Mouse (Mus musculus) CH12F3 (cell line): ENCODE measurements around the gene Srgap3.
"Not testable (repeated sequence)": the region's sequence is repeated elsewhere in the genome, so short reads cannot be mapped to it uniquely, and the experiment has no call there.

Experiments
- in situ Hi-C: fragments of 300-500 bp; cut with MboI; formaldehyde crosslinking; loops from 2 replicates; pipeline ENCODE4 v1.14.3; 2020; ENCODE audit warnings: low sequenced_read_pairs

Gene Srgap3

DNA sequence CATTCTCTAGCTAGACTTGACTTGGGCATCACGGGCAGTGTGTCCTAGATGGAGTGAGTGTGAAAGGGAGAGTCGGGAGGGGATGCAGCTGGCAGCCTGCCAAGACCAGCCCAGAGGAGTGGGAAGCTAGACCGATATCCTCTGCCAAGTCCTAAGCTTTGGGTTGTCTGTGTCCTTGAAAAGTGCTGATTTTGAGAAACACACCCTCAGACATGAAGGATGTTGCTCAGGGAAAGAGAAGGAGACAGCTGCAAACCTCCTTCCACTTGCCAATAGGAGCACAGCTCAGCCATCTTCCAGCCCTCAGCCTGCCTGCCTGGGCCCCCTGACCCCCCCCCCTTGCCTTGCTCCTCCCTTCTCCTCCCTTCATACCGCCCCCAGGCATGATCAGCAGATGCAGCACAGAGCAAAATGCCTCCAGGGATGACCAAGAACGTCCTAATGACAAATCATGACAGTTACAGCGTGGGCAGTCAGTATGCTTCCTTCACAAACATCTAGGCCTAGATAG lies 82.0 kb downstream of the Srgap3 start:
- in situ Hi-C loops = no loop called here

DNA sequence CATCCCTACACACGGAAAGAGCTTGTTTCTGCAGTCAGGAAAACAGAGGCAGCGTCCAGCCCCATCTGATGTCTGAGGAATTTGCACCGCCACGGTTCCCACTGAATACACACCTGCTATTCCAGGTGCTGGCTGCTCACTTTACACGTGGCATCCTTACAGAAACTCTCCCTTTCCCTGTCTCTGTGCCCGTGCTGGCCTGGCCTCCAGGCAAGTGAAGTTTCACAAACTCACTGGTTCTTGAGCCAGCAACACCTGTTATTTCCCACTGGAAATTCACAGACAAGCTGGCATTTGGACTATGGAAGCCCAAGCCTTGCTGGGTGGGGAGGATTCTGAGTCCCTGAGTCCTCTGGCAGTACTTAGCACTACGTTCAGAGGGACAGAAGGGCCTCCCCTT lies 84.6 kb downstream of the Srgap3 start:
- in situ Hi-C loops = no loop called here

DNA sequence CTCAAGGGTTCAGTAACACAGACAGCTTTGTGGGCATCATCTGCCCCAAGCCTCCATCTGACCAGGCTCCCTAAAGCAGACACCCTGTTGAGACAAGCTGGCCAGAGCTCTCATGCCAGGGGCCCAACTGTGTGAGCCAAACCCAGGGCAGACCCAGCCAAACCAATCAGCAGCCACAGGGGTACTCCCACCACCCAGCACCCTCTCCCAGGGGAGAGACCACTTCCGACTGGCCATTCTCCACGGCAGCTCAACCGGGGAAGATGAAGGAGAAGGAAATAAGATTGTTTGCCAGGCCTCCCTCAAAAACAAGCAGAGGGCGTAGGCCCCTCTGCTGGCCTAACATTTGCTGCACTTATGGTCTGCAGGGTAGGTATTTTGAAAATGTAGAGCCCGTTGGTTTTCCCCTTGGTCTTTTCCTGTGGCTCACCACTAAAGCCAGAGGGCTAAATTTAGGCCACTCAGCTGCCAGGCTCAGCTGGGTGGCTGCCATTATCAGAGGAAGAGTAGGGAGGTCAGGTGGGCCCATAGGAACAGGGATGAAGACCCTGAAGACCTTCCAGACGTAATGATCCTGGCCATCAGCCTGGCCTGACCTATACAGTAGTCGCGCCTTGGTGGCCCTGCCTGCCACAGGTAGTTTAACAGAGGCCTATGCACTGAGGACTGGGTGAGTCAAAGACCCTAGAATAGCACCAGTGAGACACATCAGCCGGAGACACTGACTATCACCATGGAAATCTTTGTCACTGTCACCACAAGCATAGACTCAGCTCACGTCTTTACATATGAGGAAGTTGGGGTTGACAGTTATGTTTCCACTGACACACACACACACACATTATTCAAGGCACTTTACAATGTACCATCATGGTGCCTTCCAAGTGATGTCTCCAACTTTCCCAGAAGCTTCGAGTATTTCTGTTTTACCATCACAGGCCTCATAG lies 85.4 kb downstream of the Srgap3 start:
- in situ Hi-C loops = no loop called here

DNA sequence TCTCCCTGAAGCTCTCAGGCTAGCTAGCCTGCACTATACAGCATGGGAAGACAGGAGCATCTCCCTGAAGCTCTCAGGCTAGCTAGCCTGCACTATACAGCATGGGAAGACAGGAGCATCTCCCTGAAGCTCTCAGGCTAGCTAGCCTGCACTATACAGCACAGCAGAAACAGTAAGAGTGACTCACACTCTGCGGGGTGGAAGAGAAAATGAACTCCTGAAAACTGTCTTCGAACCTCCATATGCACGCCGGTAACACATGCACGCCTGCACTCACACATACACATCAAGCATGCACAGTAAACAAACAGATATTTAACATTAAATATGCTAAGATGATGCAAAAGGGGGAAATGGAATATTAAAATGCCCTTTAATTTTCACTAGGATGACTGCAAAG lies 86.8 kb downstream of the Srgap3 start:
- in situ Hi-C loops = not testable (repeated sequence)

DNA sequence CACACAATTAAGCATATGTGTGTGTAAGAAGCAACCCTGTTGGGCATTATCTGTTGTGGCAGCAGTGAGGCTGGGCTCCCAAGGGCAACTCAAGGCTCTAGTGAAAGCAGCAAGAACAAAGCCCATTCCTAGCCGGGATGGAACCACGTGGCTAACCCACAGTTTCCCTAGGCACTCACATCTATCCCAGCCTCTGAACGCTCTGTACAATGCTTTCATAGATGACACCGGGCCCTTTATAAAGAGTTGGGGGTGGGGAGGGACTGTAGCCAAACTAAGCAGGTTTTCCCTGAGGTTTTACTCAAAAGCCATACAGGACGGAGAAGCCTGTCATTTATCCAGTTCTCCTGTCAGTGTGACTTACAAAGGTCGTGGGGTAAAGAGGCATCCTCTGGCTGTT lies 90.0 kb downstream of the Srgap3 start:
- in situ Hi-C loops = no loop called here

DNA sequence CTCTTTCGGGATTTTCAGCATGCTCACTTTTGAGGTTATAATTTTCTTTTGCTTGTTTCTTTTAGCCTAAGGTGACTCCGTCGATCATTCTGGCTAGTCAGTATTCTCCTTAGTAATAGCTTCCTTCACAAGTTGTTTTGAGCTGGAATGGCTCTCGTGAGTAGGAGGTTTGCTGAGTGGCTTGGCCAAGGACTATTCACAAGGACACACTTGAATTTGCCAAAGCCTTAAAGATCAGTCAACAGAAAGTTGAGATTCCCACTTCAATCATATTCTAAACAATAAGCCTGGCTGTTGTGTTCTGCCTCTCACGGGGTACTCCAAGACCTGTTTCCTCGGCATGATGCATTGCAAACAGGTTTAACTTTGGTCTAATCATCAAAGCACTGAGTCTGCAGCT lies 91.9 kb downstream of the Srgap3 start:
- in situ Hi-C loops = no loop called here

DNA sequence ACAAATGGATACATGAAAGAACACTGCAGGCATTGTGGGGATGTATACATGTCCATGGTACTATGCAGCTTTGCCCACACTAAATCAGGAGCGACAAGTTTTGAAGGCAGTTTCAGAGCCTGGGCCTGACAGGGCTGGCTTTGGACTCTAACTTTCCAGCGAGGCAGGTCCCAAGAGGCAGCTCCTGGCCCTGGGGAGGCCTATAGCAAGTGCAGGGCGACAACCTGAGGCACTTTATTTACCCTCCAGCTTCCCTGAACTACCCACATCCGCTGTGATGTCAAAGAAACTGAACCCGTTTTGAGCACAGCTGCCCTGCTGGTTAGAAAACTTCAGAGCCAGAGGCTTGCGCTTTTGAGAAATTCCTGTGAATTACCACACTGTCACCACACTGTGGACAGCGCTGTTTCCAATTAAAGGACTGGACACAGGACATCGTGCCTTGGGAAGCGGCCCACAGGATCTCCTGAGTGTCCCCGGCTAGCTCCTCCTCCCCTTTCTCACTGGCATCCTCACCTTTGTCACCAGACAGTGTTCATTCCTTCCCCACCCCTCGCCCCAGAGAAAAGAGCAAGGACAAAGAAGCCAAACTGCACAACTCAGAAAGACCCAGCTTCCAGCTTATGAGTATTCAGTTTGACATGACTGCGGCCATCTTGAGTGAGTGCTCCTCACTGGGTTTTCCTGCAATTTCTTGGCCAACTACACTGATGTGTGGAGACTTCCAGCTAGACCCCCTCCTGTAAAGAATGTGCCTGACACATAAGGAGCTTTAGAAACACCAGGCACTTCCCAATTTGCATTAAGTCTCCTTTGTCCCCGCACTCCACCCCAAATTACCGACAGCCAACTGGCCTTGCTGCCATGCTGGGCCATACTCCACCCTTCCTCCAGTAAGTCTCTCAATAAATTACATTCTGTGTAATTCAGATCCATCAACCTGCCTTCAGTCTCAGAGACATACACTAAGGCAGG lies 94.5 kb downstream of the Srgap3 start:
- in situ Hi-C loops = no loop called here

DNA sequence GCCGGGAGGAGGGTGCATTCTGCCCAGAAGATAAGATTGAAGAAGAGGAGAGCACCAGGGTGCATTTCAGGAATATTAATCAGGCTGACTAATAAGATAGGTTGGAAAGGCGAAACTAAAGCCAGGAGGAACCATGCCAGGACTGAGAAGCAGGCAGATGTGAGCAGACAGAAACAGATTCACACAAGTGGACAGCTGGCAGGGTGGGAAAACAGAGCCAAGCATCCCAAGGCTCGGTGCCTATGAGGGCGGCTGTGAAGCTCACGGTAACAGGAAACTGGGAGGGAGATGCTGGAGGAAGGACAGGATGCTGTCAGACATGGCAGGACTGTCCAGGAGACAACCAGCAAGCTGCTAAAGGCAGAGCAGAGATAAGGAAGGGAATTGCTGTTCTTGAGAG lies 96.3 kb downstream of the Srgap3 start:
- in situ Hi-C loops = no loop called here

DNA sequence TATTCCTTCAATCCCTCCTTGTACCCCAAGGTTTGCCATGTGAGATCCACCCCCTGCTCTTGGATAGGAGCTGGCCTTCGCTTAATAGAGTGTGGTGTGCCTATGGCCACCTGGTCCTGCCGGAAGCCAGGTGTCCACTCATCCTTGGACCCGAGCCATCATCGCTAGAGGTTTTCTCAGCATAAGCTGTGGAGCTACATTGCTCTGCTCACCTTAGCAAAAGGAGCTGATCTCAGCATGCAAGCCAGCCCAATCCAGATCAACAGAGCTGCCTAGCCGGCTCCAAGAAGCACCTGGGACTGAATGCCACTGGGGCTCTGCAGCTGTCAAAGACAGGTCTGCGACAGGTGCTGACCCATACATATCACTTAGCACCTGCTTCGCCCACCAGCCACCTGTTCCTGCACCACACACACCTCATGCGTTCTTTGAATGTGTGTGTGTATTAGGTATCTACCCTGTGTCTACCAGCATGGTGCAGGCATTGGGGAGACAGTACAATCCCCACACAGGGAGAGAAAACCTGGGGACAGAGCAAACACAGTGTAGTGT lies 98.4 kb downstream of the Srgap3 start:
- in situ Hi-C loops = no loop called here

DNA sequence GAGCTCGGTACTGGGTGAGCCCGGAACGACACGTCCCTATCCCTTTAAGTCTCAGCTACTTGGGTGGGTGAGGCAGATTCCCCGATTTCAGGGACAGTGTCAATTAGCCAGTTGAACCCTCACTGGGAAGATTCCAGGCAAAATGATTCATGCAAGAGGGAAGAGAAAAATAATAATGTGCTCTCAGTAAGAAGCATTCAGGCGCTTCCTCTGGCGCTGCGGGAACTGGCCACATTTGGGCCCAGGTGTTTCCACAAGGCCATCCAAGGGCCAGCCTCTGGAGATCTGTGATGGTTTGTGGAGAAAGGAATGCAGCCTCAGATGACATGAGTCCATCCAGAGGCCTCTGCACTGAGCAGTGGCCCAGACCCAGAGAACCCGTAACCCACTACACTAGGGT lies 100.2 kb downstream of the Srgap3 start:
- in situ Hi-C loops = no loop called here

DNA sequence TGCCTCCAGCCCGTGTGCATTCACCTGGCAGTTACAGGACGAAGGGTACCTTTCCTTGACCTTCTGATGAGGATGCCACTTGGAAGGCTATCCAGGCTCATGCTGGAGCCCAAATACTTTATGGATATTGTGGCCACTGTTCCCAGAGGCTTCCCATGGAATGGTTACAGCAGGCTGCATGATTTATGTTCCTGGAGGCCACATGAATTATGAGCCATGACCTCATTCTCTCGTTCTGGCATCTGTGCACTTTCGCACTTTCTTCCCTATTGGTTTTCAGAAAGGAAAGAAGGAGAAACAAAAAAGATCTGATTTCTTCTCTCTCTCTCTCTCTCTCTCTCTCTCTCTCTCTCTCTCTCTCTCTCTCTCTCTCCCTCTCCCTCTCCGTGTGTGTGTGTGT lies 104.6 kb downstream of the Srgap3 start:
- in situ Hi-C loops = no loop called here

DNA sequence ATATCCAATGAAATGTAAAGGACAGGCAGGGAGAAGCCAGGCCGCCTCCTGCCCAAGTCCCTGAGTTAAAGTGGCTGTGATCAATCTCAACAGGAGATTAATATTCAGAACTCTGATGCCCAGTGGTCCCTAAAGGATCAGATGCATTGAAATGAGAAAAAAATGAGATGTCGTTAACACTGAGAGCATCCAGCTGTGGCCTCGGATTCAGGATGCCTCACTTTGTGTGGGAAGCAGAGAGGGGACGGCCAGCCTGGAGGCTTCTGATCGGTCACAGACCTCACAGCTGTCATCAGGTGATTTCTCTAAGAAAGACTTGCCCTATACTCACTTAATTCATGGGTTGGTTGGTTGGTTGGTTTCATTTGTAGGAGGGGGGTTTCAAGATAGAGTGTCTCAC lies 106.7 kb downstream of the Srgap3 start:
- in situ Hi-C loops = no loop called here

DNA sequence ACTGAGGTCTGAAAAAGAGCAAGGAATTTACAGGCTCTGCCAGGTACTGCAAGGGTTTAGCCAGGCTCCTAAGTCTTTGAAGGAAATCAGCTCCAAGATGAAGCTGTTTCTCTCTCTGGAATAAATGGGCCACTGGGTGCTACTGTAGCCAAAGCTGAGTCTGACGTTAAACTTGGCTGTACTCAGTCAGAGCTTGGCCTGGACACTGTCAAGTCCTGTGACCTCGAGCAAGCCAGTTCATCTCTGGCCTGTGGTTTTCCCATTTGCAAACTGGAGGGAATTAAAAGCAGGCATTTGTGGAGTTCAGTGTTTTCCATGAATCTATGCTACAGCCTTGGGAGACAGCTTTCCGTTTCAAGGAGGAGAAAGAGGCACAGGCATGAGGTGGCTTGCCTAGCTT lies 107.7 kb downstream of the Srgap3 start:
- in situ Hi-C loops = no loop called here

DNA sequence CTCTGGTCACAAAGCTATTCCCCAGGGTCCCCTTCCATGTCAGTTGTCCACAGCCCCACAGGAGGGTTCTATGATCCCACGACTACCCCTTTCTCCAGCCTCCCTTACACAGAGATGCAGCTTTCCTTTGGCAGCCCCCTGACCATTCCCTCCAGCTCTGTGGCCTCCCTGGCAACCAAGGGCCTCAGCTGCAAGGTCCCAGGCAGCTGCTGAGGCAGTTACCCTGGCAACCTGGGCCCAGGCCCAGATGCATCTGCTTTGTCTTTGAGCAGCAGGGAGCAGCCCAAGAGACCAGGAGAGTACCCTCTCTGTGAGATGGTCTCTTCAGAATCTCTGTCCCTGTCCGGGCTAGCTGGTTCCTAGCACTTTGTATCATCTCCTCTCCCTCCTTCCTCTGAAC lies 108.2 kb downstream of the Srgap3 start:
- in situ Hi-C loops = no loop called here

DNA sequence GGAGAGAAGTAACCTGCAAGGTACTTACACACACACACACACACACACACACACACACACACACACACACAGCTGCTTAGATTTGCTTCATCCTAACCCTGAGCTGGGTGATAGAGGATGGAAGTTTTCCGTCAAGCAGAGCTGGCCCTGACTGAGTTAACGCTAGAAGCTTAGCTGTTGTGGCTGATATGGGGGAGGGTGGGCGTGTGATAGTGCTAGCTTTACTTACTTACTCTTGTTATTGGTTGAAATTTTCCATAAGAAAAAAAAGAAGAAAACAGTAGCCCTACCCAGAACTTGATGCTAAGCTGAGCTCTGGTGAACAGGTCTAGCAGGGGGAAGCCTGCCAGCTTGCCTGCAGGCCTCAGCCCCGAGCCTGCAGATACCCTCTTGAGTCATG lies 110.4 kb downstream of the Srgap3 start:
- in situ Hi-C loops = no loop called here

DNA sequence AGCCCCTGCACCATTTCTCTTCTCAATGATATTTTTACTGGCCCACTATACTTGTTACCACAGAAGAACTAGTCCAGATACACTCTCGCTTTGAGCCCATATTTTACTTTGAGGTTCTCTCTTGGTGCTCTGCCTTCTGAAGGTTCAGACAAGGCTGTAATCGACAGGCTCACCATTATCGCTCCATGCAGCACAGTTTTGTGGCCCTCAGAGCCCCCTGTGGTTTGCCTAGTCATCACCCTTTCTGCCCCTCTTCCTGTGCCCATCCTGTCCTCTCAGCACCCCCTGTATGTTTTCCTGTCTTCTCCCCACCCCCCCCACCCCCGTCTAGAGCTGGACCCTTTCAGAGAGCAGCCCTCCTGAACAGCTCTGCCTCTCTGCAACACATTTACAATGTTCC lies 111.7 kb downstream of the Srgap3 start:
- in situ Hi-C loops = no loop called here

DNA sequence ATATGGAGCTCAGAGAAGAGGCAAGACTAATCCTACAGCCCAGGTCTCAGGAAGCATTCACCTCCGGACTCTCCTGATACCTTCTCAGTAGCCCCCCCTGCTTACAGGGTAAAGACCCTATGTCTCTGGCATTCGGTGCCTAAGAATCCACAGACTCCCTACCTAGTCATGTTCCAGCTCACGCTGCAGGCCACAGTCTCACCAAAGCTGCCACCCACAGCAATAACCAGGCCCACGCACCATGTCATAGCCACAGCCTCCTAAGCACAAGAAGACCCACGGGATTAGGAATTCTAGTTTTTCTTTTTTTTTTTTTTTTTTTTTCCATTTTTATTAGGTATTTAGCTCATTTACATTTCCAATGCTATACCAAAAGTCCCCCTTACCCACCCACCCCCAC lies 112.6 kb downstream of the Srgap3 start:
- in situ Hi-C loops = no loop called here

DNA sequence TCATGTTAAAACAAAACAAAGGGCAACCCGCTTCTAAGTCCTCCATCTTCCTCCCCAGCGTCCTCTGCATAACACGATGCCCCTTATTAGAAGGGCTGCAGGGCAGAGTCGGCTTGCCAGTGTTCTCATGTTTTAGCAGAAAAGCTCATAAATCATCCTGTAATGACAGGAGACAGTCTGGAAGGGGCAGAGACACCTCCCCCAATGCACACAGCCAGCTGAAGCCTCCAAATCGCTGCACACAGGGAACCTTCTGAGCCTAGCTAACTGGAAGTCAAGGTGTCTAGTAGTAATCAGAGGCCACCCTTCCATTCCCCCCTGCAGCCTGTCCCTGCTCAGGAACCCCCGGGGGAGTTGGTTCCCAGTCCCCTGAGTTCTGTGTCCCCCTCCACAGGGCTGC lies 113.3 kb downstream of the Srgap3 start:
- in situ Hi-C loops = no loop called here

DNA sequence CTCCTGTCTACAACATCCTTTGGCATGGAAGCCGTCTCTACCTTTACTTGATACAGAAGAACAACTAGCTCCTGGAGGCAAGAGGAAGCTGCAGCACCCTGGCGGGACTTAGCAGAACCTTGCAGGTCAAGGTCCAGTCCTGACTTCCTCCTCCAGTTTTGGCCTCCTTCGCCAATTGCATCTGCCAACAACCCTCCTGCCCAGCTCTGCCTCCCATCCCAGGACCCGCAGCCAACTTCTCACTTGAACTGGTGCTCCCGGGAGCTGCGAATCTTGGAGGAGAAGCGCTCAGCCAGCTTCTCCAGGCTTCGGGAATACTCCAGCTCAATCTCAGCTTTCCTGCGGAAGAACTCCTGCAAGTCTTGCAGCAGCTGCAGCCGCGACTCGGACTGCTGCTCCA lies 117.9 kb downstream of the Srgap3 start:
- in situ Hi-C loops = no loop called here

DNA sequence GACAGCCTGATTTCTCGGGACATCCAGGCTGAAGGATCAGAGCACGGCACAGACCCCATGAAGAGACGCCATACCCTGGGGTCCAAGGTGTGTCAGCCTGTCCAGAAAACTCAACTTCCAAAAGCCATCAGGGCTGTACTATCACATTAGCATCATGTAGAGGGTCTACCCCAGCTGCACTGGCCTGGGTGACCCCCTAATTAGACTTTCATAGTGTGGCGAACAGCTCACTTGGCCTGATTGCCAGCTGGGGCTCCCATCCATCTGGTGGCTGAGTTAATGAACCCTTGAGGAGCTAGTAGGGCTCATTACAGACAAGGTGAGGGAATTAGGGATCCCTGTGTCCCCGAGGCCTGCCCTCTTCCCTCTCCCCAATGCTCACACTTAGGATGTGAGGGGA lies 118.6 kb downstream of the Srgap3 start:
- in situ Hi-C loops = no loop called here

DNA sequence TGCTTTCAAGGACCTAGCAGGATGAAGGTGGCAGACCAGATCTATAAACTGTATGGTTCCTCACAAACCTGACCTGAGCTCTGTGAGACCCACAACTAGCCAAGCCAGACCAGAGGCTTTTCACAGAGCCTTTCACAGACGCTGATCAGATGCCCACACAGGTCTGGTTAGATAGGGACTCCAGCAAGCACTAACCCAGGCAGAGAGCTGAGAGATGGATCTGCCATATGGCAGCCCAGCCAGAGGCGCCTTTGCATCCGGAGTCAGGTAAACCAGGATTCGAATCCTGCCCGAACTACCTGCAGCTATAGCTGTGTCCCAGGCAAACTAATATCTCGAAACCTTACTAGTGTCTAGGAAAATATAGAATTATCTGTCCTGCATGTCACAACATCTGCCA lies 121.4 kb downstream of the Srgap3 start:
- in situ Hi-C loops = no loop called here
